Mouse (Mus musculus) small intestine, adult 2 months (tissue): Measurements from ENCODE around the gene Kirrel3.

ENCODE experiments used
- CTCF ChIP-seq: fragments of 200-500 bp; IDR thresholded peaks from 2 replicates; pipeline ENCODE4 v1.5.1; 2012; ENCODE audit warnings: low read depth, mild to moderate bottlenecking, control low read depth, inconsistent platforms, low read length, moderate library complexity, mixed read lengths; ENCODE audit not compliant: insufficient replicate concordance, insufficient read length; ENCODE audit errors: extremely low read depth
- POLR2A ChIP-seq: fragments of 200-500 bp; IDR thresholded peaks from 2 replicates; pipeline ENCODE4 v1.6.1; 2012; ENCODE audit warnings: low read depth, mild to moderate bottlenecking, control low read depth, inconsistent platforms, low read length, moderate library complexity

- TF ChIP-seq POLR2A (no peak), CTCF (no peak)
Observed at GRCm38 (mm10) chr9:34953420-34953819, 467.7 kb downstream of the Kirrel3 start.
